Mouse (Mus musculus) lung, postnatal 10 days (tissue): ENCODE data around the gene Gm49333.

Source experiments
- DNase-seq: peaks from one replicate; pipeline ENCODE4 v3.0.0; 2021

Gene Gm49333

DNA sequence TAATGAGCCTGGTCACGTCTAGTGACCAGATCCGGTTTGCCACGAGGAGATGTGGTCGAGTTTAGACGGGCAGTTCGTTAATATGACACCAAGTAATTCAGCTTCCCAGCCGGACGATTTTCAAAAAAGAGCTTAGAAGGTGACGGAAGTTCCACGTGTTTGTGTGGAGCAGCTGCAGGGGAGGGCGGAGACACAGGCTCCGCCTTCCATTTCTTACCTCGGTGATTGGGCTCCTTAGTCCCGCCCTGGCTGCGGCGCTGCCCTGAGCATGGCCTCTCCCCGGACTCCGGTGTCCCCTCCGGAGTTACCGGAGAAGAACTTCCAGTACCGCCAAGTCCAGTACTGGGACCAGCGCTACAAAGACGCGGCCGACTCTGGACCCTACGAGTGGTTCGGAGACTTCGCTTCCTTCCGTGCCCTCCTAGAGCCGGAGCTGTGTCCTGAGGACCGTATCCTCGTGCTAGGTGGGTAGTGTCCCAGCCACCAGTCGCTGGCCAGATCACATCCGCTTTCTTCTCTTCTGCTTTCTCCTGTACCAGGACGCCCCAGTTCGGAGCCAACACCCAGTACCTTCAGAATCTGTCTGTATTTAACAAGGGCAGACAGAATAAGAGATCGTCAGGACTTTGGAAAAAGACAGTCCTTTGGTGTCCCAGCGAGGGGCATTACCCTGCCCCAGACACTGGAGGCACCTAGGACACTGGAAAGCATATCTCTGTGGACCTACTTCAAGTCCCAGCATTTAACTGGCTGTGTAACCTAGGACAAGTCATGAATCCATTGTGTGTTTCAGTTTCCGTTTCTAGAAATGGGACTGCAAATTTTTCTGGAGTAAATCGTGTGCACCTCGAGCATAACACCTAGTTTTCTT, at the start of gene Gm49333, which contains the start of the genes Eef1akmt4 and Alg3:
Gene Gm49333, plus strand, starts transcription at position 254 of the 871 bp plus-strand sequence.
Gene Eef1akmt4, plus strand, starts transcription at position 237 of the 871 bp plus-strand sequence.
Gene Alg3, minus strand, starts transcription at position 379 of the 871 bp plus-strand sequence.
- DNase-seq = peak; percentile 94

DNA sequence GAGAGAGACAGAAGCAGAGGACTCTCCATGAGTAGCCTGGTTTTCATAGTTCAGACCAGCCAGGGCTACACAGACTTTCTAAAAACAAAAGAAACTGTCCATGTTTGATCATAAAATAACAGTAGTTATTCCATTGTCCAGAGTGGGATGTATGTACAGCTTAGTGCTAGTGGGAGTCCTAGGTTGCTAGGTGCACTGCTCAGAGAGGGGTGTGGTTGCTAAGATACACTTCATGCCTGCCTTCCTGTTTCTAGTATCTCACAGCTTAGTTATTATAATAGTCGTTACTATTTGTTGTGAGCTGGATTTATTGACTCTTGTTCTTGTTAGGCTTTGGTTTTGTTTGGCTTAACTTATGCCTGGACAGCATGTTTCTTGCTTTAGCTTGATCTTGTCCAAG, 46.3 kb upstream of the Gm49333 start:
- DNase-seq = no peak

GRCm38 (mm10) chr16:20589366-20589938, 22.0 kb upstream of the Gm49333 start, which contains the start of gene Vwa5b2:
Vwa5b2 (plus strand) TSS chr16:20589471.
- no peak for DNase-seq

DNA sequence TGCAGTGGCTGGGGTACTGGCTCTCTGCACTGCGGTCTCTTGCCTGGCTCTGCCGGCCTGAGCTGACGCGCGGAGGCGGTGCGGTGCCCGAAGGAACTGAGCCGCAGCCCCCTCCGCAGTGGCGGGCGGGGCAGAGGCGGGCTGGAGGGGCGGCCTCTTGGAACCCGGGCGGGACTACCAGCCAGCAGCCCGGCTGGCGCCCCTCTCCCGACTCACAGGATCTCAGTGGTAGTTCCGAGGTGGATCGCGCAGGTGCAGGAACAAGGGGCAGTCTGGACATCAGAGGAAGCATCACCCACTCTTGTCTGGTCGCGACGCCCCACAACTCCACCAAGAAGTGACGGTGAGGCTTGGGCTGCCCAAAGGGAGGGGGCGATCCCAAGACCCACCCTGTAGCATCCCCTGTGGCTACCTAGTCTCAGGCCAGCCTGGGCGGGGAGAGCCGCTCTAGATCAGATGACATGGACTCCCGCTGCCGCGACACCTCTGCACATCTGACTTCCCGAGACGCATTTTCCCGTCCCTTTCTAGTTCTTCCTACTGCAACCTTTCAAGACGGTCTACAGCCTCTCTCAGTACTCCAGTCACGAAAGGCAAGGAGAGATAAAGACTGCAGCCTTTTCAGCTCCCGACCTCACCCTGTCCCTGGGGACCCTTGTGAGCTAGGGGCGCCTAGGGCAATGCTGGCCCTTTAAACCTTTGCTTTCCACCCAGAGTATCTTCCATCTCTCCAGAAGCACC, 21.3 kb upstream of the Gm49333 start:
- DNase-seq = no peak

GRCm38 (mm10) chr16:20590680-20591038, 20.8 kb upstream of the Gm49333 start:
- DNase-seq = no peak

DNA sequence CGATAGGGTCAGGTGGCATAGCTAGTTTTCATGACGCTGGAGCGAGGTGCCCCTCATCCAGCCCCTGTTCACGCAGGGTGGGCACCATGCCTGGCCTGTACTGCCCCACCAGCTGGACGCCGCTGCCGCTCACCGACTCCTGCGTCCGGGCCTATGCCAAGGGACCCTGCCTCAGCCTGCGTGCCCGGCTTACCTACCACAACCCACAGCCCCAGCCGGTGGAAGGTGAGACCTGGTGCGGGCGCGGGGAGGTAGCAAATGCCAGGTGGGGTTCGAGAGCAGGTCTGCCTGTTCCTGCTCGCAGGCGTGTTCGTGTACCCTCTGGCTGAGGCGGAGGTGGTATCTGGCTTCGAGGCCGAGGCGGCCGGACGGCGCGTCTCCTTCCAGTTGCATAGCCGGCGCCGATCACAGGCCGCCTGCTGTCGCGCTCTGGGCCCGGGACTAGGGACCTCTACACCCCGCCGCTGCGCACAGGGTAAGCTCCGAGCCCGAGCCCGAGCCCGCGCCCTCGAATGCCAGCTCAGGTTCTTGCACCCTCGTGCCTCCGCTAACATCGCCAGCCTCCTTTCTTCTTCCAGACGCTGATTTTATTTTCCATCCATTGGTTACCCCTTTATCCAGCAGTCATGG, 20.2 kb upstream of the Gm49333 start:
- no peak for DNase-seq

- no peak for DNase-seq
These were observed 16.2 kb upstream of the Gm49333 start for GRCm38 (mm10) chr16:20595060-20595673.

- DNase-seq = no peak
These were observed 15.7 kb upstream of the Gm49333 start for GRCm38 (mm10) chr16:20595737-20596136.

DNA sequence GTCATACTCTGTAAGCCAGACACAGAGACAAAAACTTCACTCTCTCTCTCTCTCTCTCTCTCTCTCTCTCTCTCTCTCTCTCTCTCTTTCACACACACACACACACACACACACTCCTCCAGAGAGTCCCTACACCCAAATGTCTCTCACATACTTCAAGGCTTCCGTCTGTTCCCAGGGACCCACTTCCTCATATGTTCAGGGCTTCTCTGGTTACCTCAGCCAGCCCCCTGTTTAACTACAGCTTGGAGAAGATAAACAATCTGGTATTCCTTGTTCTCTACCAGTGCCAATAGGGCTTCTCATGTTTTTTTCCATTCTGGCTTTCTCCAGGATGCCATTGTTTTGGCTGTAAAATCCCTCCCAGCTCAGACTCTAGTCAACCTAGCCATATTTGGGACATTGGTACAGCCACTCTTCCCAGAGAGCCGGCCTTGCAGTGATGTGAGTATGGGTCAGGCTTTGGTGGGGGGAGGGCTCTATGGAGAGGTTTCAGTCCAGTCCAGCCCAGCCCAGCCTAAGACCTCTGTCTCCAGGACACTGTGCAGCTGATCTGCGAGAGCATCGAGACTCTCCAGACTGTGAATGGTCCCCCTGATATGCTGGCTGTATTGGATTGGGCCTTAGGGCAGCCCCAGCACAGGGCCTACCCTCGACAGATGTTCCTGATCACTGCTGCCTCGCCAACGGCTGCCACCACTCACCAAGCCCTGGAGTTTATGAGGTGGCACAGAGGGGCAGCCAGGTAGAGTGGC, 14.5 kb upstream of the Gm49333 start:
- no peak for DNase-seq

GRCm38 (mm10) chr16:20600511-20600910, 10.9 kb upstream of the Gm49333 start:
- no peak for DNase-seq

DNA sequence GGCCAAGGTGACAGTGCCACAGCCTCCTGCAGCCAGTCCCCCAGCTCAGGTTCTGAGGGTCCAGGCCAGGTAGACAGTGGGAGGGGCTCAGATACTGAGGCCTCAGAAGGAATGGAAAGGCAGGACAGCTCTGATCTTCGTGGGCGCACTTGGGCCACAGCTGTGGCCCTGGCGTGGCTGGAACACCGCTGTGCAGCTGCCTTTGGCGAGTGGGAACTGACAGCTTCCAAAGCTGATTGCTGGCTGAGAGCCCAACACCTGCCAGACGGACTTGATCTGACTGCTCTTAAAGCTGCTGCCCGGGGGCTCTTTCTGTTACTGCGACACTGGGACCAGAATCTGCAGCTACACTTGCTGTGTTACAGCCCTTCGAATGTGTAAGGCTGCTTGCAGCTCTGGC, 6.7 kb upstream of the Gm49333 start:
- no peak for DNase-seq

DNA sequence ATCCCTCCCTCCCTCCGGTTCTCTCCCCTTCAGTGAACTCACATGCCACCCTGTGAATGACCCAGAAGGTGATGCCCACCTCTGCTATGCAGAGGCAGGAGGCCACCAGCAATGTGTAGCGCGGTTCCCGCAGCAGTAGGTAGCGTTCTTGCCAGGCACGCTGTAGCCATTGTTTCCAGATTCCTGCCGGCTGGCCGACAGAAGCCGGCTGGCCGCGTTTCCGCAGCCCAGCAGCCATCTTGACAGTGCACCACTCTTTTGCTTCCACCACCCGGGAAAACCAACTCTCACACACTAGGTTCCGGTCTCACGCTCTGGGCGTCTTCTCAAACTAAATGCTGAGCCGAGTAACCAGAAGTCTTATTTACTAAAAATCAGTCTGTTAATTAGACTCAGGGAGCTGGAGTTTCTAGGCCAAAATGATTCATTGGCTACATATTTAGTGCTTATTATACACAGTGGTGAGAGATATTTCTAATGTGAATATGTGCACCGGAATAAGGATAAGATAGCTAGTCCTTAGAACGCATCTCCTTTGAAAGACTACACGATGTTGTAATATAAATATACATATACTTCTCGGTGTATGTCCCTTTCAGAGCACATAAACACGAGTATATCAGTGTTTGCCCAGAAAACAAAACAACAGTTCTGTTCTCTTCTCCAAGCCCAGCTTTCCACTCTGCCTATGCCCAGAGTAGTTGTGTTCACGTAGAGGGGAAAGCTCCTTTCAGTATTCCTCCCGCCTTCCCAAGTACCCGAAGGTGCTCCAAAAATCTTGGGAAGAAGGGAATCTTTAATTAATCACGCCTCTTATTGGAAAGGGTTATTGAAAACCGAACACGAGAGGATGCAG, 681 bp upstream of the Gm49333 start:
- DNase-seq = peak; percentile 85

- DNase-seq = peak; percentile 28
These were observed 8.4 kb downstream of the Gm49333 start for GRCm38 (mm10) chr16:20619541-20620398.

GRCm38 (mm10) chr16:20620399-20620735, 9.0 kb downstream of the Gm49333 start:
- no peak for DNase-seq

- DNase-seq = no peak
These were observed 9.4 kb downstream of the Gm49333 start for GRCm38 (mm10) chr16:20620751-20621190.

DNA sequence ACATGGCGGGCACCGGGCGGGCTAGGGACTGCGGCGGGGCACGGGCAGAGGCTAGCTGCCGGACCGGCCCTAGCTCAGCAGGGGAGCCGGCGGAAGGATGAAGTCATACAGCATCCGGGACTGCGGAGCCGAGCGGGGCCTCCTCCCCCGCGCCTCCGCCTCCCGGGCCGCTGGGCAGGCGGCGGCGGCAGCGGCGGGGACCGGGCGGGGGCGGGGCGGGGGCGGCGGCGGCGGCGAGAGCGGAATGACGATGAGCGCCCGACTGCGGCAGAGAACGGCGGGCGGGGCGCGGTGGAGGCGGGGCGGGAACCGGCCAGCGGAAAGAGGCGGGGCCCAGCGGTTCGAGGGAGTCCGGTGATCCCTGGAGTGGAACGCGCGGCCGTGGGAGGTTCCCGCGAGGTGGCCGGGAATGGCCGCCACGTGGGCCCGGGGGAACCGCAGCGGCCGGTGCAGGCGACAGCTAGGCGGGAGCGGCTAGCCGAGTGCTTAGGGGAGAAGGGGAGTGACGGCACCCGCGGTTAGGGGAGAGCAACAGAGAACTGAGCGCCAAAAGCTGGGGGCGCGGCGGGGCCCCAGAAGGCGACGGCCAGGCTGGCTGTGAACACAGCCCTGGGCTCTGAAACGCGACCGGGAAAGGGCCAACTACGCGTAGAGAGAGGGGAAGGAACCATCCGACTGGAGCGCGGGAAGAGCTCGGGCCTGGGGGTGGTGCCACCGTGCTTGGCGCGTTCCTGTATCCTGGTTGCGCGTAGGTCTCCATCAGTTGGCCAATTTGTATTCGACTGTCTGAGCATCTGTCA, 10.0 kb downstream of the Gm49333 start, which contains the start of gene Camk2n2:
Gene Camk2n2, minus strand, starts transcription at position 97 of the 800 bp plus-strand sequence.
- peak; percentile 56 for DNase-seq

DNA sequence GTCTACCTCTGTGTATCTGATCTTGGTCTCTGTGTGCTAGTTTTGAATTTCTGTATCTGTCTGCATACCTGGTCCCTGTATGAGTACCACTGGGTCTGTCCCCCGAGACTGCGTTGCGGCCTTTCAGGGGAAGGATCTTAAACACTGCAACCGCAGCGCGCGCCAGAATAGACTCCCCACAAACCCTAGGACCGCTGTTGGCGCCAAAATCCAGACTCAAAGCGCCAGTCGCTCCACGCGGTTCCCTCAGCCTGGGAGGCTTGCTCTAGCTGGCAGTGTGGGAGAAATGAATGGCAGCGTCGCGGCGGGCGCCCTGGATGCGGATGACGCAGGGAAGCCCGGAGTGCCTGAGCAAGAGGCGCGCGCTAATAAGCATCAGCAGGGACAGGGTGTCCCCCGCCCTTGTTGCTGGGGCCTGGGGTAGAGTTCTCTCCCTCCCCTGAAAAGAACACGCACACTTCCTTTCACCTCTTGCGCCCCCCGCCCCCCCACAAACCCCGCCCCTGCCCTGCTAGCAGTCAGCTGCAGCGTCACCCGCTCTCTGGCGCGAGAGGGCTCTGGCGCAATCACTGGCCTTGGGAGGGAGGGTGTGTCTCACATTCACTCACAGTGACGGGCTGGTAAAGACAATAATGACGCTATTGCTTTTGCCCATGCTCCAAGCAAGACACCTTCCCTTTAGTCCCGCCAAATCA, 10.7 kb downstream of the Gm49333 start:
- DNase-seq = peak; percentile 66

DNA sequence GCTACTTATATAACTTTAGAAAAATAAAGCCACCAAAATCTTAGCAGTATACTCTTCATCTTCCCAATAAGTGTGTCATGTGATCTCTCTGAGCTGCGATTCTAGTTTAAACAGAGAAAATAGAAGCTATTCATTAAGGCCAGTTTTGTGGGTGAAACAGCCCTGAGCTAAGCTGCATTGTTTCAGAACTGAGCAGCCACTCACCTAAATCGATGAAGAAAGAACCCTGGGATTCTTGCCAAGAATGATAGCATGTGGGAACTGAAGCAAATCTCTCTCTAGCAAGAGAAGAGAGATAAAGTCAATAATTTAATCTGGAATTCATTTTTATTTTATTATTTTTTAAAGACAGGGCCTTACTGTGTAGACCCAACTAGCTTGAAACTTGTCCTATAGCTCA, 11.8 kb downstream of the Gm49333 start:
- DNase-seq = no peak
